Mouse (Mus musculus): ENCODE measurements around the gene Rnasel. TPM values are rescaled to one million over a fixed set of nuclear protein-coding genes. Genes with fewer than 3 reads are reported as not detected.

The Rnasel gene
- polyA plus RNA-seq, 1 experiment from 2014 or later = 10.1 TPM

DNA sequence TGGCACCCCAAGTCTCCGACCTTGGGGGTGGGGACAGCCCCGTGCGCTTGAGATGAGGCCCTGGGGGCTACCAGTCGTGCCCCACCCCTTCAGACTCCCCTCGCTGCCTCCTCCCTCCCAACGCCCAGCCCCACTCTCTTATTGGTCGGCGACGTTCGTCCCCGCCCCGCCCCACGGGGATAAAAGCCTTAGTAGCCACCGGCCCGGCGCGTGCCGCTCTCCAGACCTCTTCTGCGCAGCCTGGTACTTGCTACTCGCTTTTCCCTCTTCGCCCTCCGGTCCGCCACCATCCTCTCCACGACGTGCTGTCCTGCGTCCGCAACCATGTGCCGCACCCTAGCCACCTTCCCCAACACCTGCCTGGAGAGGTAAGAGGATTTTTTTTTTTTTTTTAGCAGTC lies 9.1 kb upstream of the Rnasel start, which contains the start of gene Rgs16:
Gene Rgs16 (plus strand): TSS at position 205 of the 400 bp plus-strand sequence.
- Histone ChIP-seq H3K27me3 (ENCODE audit: low read depth, poor library complexity, severe bottlenecking) (peaks cover 55% of the 10 kb centered on the region), H3K27ac (replicated peaks) (peak within 1 kb of the TSS; percentile 82), H3K4me1 (peaks cover 89% of the 10 kb centered on the region), H3K4me3 (peak within 1 kb of the TSS; percentile 66), H3K9me3 (replicated peaks) (no peaks in the 10 kb centered on the region), H3K36me3 (peaks cover 29% of the 10 kb centered on the region)
- peak; percentile 85 for DNase-seq (ENCODE audit: low spot score)
- WGBS = under 1% methylated on average over 27 of the region's 28 CpGs

DNA sequence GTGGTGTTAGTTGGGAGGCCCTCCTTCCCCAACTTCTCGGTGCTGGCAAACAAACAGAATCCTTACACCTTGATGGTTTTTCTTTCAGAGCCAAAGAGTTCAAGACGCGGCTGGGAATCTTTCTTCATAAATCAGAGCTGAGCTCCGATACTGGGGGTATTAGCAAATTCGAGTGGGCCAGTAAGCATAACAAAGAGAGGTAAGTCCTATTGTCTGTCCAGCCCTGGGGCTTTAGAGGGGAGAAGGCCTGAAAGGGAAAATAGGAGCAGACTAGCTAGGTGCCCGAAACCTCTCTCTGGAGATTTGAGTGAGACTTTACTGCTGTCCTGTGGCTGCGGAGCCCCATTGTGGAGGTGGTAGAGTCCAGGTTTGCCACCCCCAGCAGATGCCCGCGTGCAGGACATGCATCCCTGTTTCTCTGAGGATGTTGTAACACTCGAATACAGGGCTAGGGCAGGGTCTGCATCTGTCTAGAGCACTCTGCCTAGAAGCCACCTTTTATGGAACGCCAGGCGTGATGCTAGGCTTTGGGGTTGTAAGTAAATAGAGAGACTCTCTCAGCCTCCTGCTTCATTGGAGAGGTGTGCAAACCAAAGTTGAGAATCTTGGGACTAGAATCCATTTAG lies 8.3 kb upstream of the Rnasel start:
- H3K27ac ChIP-seq (replicated peaks) = peak overlapping the region; percentile 82
- H3K36me3 ChIP-seq = peaks cover 29% of the 10 kb centered on the region
- peak overlapping the region; percentile 66 for H3K4me3 ChIP-seq
- no peak for DNase-seq (ENCODE audit: low spot score)
- peaks cover 83% of the 10 kb centered on the region for H3K4me1 ChIP-seq
- WGBS = 21% methylated on average over 12 of the region's 12 CpGs
- H3K9me3 ChIP-seq (replicated peaks) = no peaks in the 10 kb centered on the region
- peaks cover 47% of the 10 kb centered on the region for H3K27me3 ChIP-seq (ENCODE audit: low read depth, poor library complexity, severe bottlenecking)

DNA sequence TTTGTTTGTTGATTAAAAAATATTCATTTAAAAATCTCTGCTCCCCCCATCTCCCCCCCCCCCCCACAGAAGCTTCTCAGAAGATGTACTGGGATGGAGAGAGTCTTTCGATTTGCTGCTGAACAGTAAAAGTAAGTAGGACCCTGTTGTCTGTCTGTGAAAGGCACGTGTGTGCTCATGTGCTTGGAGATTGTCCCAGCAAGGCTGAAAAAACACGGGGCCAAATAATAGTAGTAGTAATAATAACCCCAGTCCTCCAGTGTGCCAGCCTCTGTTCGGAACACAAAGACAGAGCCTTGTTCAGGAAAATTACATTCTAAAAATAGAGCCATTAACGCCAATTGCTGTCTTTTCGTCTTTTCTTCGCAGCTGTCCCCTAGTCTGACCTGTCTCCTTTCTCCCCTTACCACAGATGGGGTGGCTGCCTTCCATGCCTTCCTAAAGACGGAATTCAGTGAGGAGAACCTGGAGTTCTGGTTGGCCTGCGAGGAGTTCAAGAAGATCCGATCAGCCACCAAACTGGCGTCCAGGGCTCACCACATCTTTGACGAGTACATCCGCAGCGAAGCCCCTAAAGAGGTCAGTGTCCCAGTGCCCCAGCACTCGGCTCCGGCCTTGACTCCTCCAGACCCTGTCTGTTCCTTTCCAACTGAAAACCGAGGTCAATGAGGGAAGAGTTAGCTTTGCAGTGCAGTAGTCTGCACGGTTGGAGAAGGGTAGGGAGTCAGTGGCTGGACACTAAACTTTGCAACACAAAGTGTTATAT lies 7.5 kb upstream of the Rnasel start:
- DNase-seq (ENCODE audit: low spot score) = no peak
- no peaks in the 10 kb centered on the region for H3K9me3 ChIP-seq (replicated peaks)
- peaks cover 29% of the 10 kb centered on the region for H3K36me3 ChIP-seq
- 76% methylated on average over 18 of the region's 18 CpGs for WGBS
- H3K4me3 ChIP-seq = peak overlapping the region; percentile 66
- H3K27me3 ChIP-seq (ENCODE audit: low read depth, poor library complexity, severe bottlenecking) = peaks cover 46% of the 10 kb centered on the region
- peak overlapping the region; percentile 61; the same call in 1 of the 2 replicates for H3K27ac ChIP-seq (replicated peaks)
- H3K4me1 ChIP-seq = peaks cover 75% of the 10 kb centered on the region

DNA sequence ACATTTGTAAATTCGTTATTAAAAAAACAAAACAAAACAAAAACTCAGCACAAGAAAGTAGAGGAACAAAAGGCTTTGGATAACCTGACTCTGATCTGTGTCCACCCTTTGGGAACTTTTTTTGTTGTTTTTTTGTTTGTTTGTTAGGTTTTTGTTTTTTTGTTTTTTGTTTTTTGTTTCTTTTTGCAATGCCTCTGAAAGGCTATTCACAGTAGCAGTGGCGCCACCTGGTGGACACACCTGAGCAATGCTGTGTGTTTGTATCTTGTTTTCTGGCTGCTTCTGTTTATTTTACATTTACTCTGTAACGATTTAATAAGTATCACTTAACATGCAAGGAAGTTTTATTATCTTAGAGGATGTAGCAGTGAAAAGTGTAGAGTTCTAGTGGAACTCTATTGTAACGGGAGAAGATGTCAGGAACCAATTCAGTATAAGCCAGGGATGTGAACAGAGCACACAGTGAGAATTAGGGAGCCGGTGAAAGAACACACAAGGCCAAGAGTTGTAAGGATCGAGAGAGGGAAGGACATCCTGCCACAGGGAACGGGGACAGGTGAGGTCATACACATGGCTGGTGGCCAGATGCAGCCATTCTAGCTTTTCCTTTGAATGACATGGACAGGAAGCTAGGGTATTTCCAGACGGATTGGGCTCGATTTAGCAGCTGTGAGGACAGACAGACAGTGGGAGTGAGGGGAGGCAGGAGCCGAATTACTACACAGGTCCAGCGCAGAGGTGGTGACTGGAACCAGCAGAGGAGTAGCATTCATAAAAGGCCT lies 6.7 kb upstream of the Rnasel start:
- peak; percentile 61 for DNase-seq (ENCODE audit: low spot score)
- H3K36me3 ChIP-seq = peaks cover 29% of the 10 kb centered on the region
- no peaks in the 10 kb centered on the region for H3K9me3 ChIP-seq (replicated peaks)
- peaks cover 48% of the 10 kb centered on the region for H3K27me3 ChIP-seq (ENCODE audit: low read depth, poor library complexity, severe bottlenecking)
- no peak overlapping the region; the same call in 1 of the 2 replicates for H3K27ac ChIP-seq (replicated peaks)
- peaks cover 66% of the 10 kb centered on the region for H3K4me1 ChIP-seq
- 70% methylated on average over 11 of the region's 11 CpGs for WGBS
- peak overlapping the region; percentile 66 for H3K4me3 ChIP-seq

DNA sequence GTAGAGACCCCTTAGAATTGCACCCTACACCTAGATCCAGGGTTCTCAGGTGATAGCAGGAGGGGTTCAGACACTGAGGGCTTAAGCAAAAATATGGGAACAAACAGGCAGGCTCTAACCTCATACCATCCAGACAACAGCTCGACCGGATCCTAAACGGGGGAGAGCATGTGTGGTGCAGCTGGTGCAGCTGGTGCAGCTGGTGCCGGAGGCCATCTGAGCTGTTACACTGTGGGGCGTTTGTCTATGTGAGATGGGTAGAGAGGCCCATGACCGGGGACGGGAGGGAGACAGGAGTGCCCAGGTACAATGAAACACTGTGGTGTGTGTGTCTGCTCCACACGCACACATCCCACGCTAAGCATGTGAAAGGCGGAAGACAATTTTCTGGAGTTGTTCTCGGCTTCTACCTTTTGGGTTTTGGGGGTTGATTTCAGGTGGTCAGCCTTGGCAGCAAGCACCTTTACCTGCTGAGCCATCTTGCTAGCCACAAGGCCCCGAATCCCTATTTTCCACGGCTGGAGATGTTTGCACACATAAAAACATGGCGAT lies 3.0 kb upstream of the Rnasel start:
- Histone ChIP-seq H3K27ac (replicated peaks) (0 out of 2 replicates have a peak overlapping the region, but pooled peaks have one; percentile 61), H3K9me3 (replicated peaks) (no peaks in the 10 kb centered on the region), H3K4me1 (peaks cover 62% of the 10 kb centered on the region), H3K4me3 (no peak overlapping the region), H3K27me3 (ENCODE audit: low read depth, poor library complexity, severe bottlenecking) (peaks cover 18% of the 10 kb centered on the region), H3K36me3 (peaks cover 29% of the 10 kb centered on the region)
- no peak for DNase-seq (ENCODE audit: low spot score)
- WGBS = 82% methylated on average over 14 of the region's 14 CpGs

DNA sequence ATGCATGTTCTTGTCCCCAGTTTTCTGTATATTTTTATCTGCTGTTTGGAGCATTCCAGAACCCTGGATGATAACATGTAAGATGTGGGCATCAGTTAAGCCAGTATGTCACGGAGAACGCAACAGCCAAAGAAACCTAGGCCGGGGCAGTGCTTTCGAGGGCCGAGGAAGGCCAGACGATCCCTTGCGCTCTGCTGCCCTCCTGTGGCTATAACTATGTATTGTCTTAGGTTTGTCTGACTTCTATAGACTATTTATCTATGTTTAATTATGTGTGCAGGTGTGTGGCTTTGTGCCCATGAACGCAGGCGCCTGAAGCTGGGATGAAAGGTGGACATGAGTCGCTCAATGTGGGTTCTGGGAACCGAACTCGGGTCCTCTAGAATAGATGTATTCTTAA lies 2.5 kb upstream of the Rnasel start:
- H3K27me3 ChIP-seq (ENCODE audit: low read depth, poor library complexity, severe bottlenecking) = peaks cover 13% of the 10 kb centered on the region
- no peaks in the 10 kb centered on the region for H3K9me3 ChIP-seq (replicated peaks)
- WGBS = 3% methylated on average over 12 of the region's 12 CpGs
- H3K27ac ChIP-seq (replicated peaks) = 0 out of 2 replicates have a peak overlapping the region, but pooled peaks have one; percentile 61
- no peak overlapping the region for H3K4me3 ChIP-seq
- peak; percentile 73 for DNase-seq (ENCODE audit: low spot score)
- peaks cover 27% of the 10 kb centered on the region for H3K36me3 ChIP-seq
- peaks cover 58% of the 10 kb centered on the region for H3K4me1 ChIP-seq

DNA sequence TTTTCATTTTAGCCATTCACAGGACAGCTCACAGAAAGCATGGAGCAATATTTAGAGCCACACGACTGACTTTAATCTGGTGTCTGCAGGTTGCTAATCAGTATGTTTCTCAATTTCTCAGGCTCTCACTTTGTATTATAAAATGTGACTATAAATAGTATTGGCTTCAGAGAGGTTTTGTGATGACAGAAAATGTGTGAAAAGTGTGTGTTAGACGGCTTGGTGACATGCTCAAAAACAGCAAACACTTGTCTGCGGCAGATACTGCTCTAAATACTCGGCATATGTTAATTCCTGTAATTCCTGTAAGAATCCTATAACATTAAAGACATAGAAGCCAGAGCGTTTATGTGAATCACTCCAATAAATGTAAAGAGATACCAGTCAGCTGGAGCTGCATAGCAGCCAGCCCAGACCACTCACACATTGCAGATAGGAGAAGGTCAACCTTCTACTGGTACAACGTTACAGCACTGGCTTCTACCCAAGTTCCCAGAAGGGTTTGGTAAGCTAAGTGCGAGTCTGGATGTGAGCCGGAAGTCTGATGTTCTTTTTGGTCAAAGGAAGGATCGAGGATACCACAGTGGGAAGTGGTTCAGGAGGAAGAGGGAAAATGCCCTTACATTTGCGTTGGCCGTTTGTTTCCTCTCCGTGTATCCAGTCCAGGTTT lies 1.2 kb upstream of the Rnasel start:
- 0 out of 2 replicates have a peak, but pooled peaks cover 9% of the 10 kb centered on the region for H3K27me3 ChIP-seq (ENCODE audit: low read depth, poor library complexity, severe bottlenecking)
- H3K36me3 ChIP-seq = peaks cover 19% of the 10 kb centered on the region
- WGBS = 81% methylated on average over 12 of the region's 12 CpGs
- peaks cover 52% of the 10 kb centered on the region for H3K4me1 ChIP-seq
- 0 out of 2 replicates have a peak overlapping the region, but pooled peaks have one; percentile 92 for H3K27ac ChIP-seq (replicated peaks)
- no peak for DNase-seq (ENCODE audit: low spot score)
- no peak overlapping the region for H3K4me3 ChIP-seq
- no peaks in the 10 kb centered on the region for H3K9me3 ChIP-seq (replicated peaks)

DNA sequence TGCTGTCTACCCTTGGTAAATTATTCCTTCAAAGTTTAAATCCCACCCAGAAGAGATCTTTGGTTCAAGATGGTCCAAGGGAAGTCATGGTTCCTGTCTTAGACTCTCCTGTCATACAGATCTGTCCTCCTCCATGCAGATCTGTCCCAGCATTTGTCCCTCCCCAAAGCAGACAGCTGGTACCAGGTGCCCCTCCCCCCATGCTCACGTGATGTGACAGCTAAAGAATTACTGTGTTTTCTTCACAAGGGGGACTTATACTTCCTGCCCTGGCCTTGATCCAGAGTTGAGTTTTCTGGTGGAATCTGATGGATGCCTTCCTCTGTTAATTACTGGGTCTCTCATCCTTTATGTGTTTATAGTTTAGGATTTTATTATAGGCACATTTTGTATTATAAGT lies 677 bp upstream of the Rnasel start:
- H3K27me3 ChIP-seq (ENCODE audit: low read depth, poor library complexity, severe bottlenecking) = 0 out of 2 replicates have a peak, but pooled peaks cover 9% of the 10 kb centered on the region
- 14% methylated on average over 1 of the region's 1 CpGs for WGBS
- peak; percentile 38 for DNase-seq (ENCODE audit: low spot score)

DNA sequence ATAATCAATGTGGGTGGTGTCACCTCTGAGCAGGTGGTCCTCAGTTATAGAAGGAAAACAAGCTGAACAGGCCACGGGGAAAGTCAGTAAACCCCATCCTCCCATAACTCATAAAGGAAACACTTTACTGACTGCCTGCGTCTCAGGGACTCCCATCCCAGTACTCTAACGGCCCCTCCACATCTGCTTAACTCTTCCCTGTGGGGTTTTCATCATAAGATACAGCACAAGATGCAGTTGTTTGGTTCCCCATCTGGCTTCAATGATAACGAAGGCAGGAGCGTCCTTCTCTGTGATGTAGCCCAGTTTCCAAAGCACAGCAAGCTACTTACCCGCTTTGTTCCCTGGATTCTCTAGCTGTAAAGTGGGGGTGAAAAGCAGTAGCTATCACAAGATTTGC lies 828 bp downstream of the Rnasel start:
- no peak for DNase-seq (ENCODE audit: low spot score)
- H3K27ac ChIP-seq (replicated peaks) = peak overlapping the region; percentile 92
- WGBS = 75% methylated on average over 6 of the region's 6 CpGs
- H3K36me3 ChIP-seq = peaks cover 8% of the 10 kb centered on the region; the same call in 1 of the 2 replicates
- H3K9me3 ChIP-seq (replicated peaks) = no peaks in the 10 kb centered on the region
- peak overlapping the region; percentile 52 for H3K4me3 ChIP-seq
- H3K4me1 ChIP-seq = peaks cover 34% of the 10 kb centered on the region
- H3K27me3 ChIP-seq (ENCODE audit: low read depth, poor library complexity, severe bottlenecking) = 0 out of 2 replicates have a peak, but pooled peaks cover 9% of the 10 kb centered on the region

More for the DNA sequence above, 677 bp upstream of the Rnasel start:
- H3K36me3 ChIP-seq = peaks cover 13% of the 10 kb centered on the region
- peak overlapping the region; percentile 52 for H3K4me3 ChIP-seq
- H3K27ac ChIP-seq (replicated peaks) = peak overlapping the region; percentile 92
- peaks cover 49% of the 10 kb centered on the region for H3K4me1 ChIP-seq
- H3K9me3 ChIP-seq (replicated peaks) = no peaks in the 10 kb centered on the region

DNA sequence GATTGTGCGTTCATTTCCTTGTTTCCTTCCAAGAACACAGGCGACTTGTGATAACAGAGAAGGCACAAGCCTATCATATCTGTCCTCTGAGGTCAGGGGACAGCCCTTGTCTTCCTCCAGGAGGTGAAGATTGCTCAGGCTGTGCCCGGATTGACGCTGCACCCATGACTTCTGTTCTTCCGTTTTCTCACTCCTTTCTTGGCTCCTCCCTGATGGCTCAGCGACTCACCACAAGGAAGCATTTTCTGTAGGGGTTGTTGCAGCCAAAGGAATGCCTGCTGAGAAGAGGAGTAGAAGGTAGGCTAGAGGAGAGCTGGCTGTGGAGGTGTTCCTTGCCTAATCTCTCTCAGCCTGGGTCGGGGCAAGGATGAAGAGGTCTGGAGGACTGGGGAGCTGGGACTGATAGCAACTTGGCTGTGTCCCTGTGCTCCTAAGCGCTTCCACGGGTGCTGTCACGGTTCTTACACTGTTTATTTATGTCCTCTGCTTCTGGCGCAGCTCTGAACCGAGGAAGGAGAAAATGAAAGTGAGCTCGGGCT lies 2.6 kb downstream of the Rnasel start:
- H3K9me3 ChIP-seq (replicated peaks) = no peaks in the 10 kb centered on the region
- H3K27me3 ChIP-seq (ENCODE audit: low read depth, poor library complexity, severe bottlenecking) = 0 out of 2 replicates have a peak, but pooled peaks cover 9% of the 10 kb centered on the region
- H3K27ac ChIP-seq (replicated peaks) = no peak overlapping the region
- peaks cover 8% of the 10 kb centered on the region; the same call in 1 of the 2 replicates for H3K36me3 ChIP-seq
- WGBS = 61% methylated on average over 13 of the region's 13 CpGs
- no peak for DNase-seq (ENCODE audit: low spot score)
- peaks cover 33% of the 10 kb centered on the region for H3K4me1 ChIP-seq
- H3K4me3 ChIP-seq = no peak overlapping the region

DNA sequence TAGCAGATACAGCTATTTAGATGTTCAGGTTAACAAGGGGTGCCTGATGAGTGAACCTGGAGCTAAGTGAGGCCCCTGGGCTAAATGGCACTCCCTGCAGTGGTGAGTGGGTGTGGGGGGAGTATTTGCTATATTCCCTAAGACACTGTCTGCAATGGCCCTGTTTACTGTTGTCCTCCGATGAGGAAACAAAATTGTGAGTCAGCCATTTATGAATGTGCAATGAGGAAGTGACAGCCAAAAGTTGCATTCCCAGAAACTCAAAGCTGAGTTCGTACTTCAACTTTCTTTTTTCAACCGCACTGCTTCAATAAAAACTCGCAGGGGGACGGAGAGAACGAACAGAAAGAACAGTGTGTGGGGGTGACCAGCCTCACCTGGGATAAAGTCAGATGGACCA lies 3.3 kb downstream of the Rnasel start:
- 92% methylated on average over 6 of the region's 6 CpGs for WGBS
- H3K9me3 ChIP-seq (replicated peaks) = no peaks in the 10 kb centered on the region
- 0 out of 2 replicates have a peak, but pooled peaks cover 7% of the 10 kb centered on the region for H3K27me3 ChIP-seq (ENCODE audit: low read depth, poor library complexity, severe bottlenecking)
- H3K36me3 ChIP-seq = peaks cover 8% of the 10 kb centered on the region; the same call in 1 of the 2 replicates
- no peak overlapping the region for H3K27ac ChIP-seq (replicated peaks)
- H3K4me1 ChIP-seq = peaks cover 33% of the 10 kb centered on the region
- no peak for DNase-seq (ENCODE audit: low spot score)
- H3K4me3 ChIP-seq = no peak overlapping the region
